Mouse (Mus musculus) heart, embryonic 10.5 days (tissue): ENCODE data around the gene Ghdc. TPM values are rescaled to one million over a fixed set of nuclear protein-coding genes. Genes with fewer than 3 reads are reported as not detected.
A peak's percentile ranks its signal among the peaks of the same experiment; 100 is the strongest.
"Not testable (repeated sequence)": the region's sequence is repeated elsewhere in the genome, so short reads cannot be mapped to it uniquely, and the experiment has no call there.

Experiments used
- DNase-seq: peaks from one replicate; pipeline ENCODE4 v3.0.0-alpha.2; 2017; ENCODE audit warnings: low spot score
- H3K27ac ChIP-seq: fragments of 300-500 bp; sonication (generic); 2 replicates; pipeline ENCODE4 v1.5.1; 2016; ENCODE audit warnings: mild to moderate bottlenecking
- H3K27me3 ChIP-seq: fragments of 300-500 bp; sonication (generic); 2 replicates; pipeline ENCODE4 v1.6.1; 2016; ENCODE audit warnings: mild to moderate bottlenecking; ENCODE audit not compliant: poor library complexity, insufficient read depth, severe bottlenecking
- H3K36me3 ChIP-seq: fragments of 300-500 bp; sonication (generic); 2 replicates; pipeline ENCODE4 v1.6.1; 2016; ENCODE audit warnings: mild to moderate bottlenecking, moderate library complexity
- H3K4me1 ChIP-seq: fragments of 300-500 bp; sonication (generic); 2 replicates; pipeline ENCODE4 v1.6.1; 2016; ENCODE audit warnings: mild to moderate bottlenecking
- H3K4me3 ChIP-seq: fragments of 300-500 bp; sonication (generic); 2 replicates; pipeline ENCODE4 v1.5.1; 2016; ENCODE audit warnings: mild to moderate bottlenecking, moderate library complexity
- H3K9me3 ChIP-seq: fragments of 300-500 bp; sonication (generic); 2 replicates; pipeline ENCODE4 v1.6.1; 2016; ENCODE audit warnings: mild to moderate bottlenecking, moderate library complexity
- WGBS: fragments of 180-500 bp; shearing (Covaris S2); methylation state at CpG from one replicate; pipeline ENCODE4 v1.1.7; 2016; 5-methylcytosine and 5-hydroxymethylcytosine counted together
- polyA plus RNA-seq: library from polyadenylated mRNA; unstranded; fragments of >200 nt; fragmentation: Nextera tagmentation; extraction: Ambion mirVana; gene quantifications from 2 replicates; pipeline ENCODE4 v1.2.1, GENCODE M21; 2016

The Ghdc gene
- polyA plus RNA-seq, 1 experiment from 2014 or later: 4.8 TPM

DNA sequence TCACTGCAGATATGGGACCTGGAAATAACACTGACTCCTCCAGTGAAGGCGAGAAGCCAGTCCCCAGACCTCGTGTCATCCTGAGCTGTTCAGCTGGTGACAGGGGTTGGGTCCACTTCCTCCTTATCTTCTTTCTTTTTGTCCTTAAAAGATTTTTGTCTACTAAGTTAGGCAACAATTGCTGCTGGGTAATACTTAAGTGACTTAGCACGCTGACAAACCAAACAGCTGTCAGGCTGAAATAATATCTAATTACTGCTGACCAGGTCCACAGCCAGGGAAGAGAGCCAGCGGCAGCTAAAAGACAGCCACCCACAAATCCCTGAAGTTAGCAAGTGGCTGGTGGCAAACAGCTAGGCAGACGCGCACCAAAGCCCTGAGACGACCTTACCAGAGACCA lies 34.8 kb upstream of the Ghdc start:
- Histone ChIP-seq H3K4me1 (peaks cover 30% of the 10 kb centered on the region), H3K4me3 (no peak overlapping the region; the same call in 1 of the 2 replicates), H3K36me3 (peaks cover 56% of the 10 kb centered on the region), H3K9me3 (peaks cover 5% of the 10 kb centered on the region; the same call in 1 of the 2 replicates), H3K27me3 (no peaks in the 10 kb centered on the region), H3K27ac (peak overlapping the region; percentile 71; the same call in 1 of the 2 replicates)
- DNase-seq: no peak
- 36% methylated on average over 7 of the region's 7 CpGs for WGBS

DNA sequence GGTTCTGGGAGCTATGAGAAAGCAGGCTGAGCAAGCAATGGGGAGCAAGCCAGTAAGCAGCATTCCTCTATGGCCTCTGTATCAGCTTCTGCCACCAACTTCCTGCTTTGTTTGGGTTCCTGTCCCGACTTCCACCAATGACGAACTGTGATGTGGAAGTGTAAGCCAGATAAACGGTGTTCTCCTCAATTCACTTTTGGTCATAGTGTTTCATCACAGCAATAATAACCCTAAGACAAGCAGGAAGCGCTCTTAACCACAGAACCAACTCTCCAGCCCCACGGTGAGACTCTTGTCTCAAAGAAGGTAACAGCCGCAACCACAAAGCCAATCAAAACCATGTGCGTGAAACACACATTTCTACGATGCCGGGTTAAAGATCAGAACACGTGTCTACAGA lies 33.7 kb upstream of the Ghdc start:
- Histone ChIP-seq H3K4me3 (no peak overlapping the region), H3K9me3 (peaks cover 5% of the 10 kb centered on the region; the same call in 1 of the 2 replicates), H3K36me3 (peaks cover 66% of the 10 kb centered on the region), H3K4me1 (peaks cover 31% of the 10 kb centered on the region), H3K27ac (no peak overlapping the region), H3K27me3 (no peaks in the 10 kb centered on the region)
- WGBS: 95% methylated on average over 10 of the region's 10 CpGs
- DNase-seq: no peak

DNA sequence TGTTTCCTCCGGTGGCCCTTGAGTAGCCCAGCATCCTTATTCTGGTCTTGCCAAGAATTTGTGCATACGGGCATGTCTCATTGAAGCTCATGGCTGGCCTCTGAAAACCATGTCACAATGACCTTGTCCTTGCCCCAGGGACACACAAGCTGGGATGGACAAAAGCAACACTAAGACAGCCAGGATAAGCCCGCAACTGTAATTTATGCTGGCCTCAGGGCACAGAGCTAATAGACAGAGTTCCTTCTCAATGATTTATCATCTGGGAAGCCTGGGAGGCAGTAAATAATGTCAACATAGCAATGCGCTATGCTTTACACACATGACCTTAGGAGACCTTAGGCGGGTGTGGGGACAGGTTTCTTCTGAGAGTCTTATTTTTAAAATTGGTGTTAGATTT lies 28.7 kb upstream of the Ghdc start:
- no peaks in the 10 kb centered on the region for H3K27me3 ChIP-seq
- no peak overlapping the region for H3K4me3 ChIP-seq
- peaks cover 4% of the 10 kb centered on the region; the same call in 1 of the 2 replicates for H3K9me3 ChIP-seq
- H3K27ac ChIP-seq: no peak overlapping the region
- 0 out of 2 replicates have a peak, but pooled peaks cover 7% of the 10 kb centered on the region for H3K4me1 ChIP-seq
- DNase-seq: no peak
- H3K36me3 ChIP-seq: peaks cover 79% of the 10 kb centered on the region
- 88% methylated on average over 5 of the region's 5 CpGs for WGBS

DNA sequence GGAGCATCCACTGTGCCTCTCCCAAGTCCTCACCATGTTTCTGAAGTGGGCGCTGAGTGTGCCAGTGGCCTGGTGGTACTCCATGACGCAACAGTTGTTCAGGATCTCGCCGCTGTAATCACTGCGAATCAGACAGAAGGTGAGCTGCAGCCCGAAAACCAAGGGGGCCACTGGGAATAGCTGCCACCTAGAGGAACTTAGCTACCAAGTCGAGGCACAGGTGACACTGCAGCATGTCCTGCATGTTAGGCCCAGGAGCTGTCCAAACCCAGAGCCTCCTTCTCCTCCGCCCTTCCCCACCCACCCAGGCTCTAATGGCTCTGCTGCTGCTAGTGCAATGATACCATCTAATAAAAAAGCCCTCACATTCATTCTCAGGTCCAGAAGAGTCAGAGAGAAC lies 25.8 kb upstream of the Ghdc start:
- Histone ChIP-seq H3K4me3 (no peak overlapping the region), H3K9me3 (no peaks in the 10 kb centered on the region), H3K4me1 (0 out of 2 replicates have a peak, but pooled peaks cover 7% of the 10 kb centered on the region), H3K27me3 (no peaks in the 10 kb centered on the region), H3K36me3 (peaks cover 71% of the 10 kb centered on the region), H3K27ac (no peak overlapping the region)
- 66% methylated on average over 8 of the region's 8 CpGs for WGBS
- DNase-seq: no peak

DNA sequence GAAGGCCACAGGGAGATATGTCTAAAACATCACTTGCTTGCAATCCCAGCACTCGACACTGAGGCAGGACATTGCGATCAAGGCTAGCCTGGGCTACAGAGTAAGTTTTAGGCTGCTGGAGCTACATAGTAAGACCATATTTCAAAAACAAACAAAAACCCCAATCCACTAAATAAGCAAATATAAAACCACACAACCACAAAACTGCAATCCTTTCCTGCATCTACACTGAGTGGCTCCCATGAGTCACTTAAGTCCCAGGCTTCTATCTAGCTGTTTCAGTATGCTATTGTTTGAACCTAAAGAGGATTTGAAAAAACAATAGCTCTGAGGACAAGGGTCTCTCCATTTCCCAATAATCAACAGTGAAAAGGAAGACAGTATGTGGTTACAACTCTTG lies 24.6 kb upstream of the Ghdc start:
- peaks cover 72% of the 10 kb centered on the region for H3K36me3 ChIP-seq
- DNase-seq: no peak
- WGBS: 97% methylated on average over 2 of the region's 2 CpGs

DNA sequence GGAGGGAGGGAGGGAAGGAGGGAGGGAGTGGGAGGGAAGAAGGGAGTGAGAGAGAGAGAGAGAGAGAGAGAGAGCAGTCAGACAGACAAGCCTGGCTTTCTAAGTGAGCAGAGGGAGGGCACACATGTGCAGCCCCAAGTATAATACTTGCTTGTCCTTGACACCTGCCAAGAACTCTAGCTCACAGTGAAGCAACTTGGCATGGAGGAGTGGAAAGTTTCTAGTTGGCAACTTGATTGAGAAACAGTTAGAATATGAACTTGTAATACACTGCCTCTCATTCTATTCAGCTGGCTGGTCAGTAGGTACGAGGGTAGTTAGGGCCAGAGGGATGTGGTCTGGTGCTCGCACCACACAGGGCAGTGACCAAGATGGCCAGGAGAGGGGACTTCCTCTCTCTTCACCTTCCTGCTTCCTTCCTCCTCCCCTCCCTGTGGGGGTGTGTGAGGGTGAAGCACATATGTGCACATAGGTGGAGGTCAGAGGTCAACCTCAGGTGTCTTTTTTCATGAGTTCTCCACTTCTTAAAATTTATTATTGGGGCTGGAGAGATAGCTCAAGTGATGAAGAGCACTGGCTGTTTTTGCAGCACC lies 20.8 kb upstream of the Ghdc start:
- Histone ChIP-seq H3K27ac (no peak overlapping the region), H3K27me3 (no peaks in the 10 kb centered on the region), H3K4me1 (no peaks in the 10 kb centered on the region), H3K4me3 (no peak overlapping the region), H3K36me3 (peaks cover 81% of the 10 kb centered on the region), H3K9me3 (no peaks in the 10 kb centered on the region)
- no peak for DNase-seq
- 84% methylated on average over 2 of the region's 2 CpGs for WGBS

More for the DNA sequence above, 24.6 kb upstream of the Ghdc start:
- H3K27me3 ChIP-seq: no peaks in the 10 kb centered on the region
- no peaks in the 10 kb centered on the region for H3K9me3 ChIP-seq
- no peak overlapping the region for H3K4me3 ChIP-seq
- H3K27ac ChIP-seq: no peak overlapping the region
- 0 out of 2 replicates have a peak, but pooled peaks cover 7% of the 10 kb centered on the region for H3K4me1 ChIP-seq

DNA sequence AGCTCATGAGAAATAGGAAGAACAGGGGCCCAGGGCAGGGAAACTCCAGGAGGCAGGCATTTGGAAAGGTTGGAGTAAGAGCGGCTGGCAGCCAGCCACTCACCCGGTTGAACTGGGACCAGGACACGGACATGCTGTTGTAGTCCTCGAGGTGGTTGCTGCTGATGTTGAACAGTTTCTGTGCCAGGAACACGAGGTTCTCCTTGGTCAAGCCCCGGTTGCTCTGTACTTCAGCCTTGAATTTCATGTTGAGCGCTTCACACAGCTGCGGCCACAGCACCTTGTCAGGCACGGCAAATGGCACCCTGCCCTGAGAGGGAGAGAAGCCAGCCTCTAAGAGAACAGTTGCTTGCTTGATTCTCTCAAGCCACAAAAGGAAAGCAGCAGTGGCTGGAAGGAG lies 19.9 kb upstream of the Ghdc start:
- not testable (repeated sequence) for H3K4me3 ChIP-seq, DNase-seq, H3K27ac ChIP-seq, H3K9me3 ChIP-seq, H3K27me3 ChIP-seq, H3K4me1 ChIP-seq
- WGBS: 82% methylated on average over 9 of the region's 9 CpGs
- peaks cover 82% of the 10 kb centered on the region for H3K36me3 ChIP-seq

DNA sequence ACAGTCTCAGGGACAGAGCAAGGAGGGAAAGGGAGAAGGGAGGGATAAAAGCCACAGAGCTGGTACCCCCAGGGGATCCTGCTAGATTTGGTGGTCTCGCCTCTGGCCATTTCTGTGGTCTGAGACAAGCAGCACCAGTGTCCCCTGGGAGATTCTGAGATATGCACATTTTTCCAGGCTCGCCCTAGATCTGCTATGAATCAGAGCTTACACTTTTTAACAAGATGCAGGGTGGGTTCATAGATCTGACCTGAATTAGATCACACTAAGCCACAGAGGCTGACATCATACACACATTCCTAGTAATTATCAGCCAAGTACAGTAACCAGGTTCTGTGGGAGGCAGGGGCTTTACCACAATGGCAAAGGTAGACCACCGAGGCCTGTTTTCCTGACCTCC lies 18.9 kb upstream of the Ghdc start:
- H3K27ac ChIP-seq: no peak overlapping the region
- no peak for DNase-seq
- H3K4me1 ChIP-seq: no peaks in the 10 kb centered on the region
- no peaks in the 10 kb centered on the region for H3K9me3 ChIP-seq
- H3K4me3 ChIP-seq: no peak overlapping the region
- no peaks in the 10 kb centered on the region for H3K27me3 ChIP-seq
- WGBS: 82% methylated on average over 3 of the region's 3 CpGs
- peaks cover 89% of the 10 kb centered on the region for H3K36me3 ChIP-seq

DNA sequence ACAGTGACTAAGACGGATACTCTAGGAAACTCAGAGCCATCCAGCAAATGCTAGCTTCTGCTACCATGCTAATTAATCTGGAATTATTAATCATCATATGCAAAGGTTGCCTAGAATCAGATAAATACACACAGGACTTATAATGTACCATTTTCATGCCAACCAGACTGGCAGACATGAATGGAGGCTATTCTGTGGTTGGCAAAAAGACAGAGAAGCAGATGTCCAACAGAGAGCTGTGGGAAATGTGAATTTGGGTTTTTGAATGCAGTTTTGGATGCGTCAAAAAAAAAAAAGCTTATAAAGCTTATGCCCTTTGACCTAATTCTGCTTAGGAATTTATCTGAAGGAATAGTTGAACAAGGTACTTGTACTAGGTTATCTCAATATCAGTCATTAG lies 15.0 kb upstream of the Ghdc start:
- Histone ChIP-seq H3K27ac (no peak overlapping the region), H3K4me1 (peaks cover 12% of the 10 kb centered on the region; the same call in 1 of the 2 replicates), H3K36me3 (peaks cover 90% of the 10 kb centered on the region), H3K9me3 (no peaks in the 10 kb centered on the region), H3K4me3 (no peak overlapping the region), H3K27me3 (no peaks in the 10 kb centered on the region)
- DNase-seq: no peak
- WGBS: 95% methylated on average over 2 of the region's 2 CpGs

DNA sequence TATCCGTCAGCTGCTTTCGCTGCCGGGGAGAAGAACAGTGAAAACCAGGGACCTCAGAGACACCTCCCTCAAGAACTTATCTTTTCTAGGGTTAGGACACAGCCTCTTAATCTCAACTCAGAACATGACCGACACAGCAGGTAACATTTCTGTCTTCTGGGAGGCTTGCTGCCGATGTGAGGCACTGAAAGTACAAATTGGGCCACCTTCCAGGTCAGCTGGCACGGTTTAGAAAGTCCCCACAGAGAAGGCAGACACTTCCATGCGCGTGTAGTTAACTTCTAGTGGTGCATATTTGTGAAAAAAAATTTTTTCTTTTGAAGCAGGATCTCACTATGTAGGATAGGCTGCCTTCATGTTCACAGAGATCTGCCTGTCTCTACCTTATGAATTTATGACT lies 13.5 kb upstream of the Ghdc start:
- H3K9me3 ChIP-seq: no peaks in the 10 kb centered on the region
- H3K4me1 ChIP-seq: peaks cover 12% of the 10 kb centered on the region; the same call in 1 of the 2 replicates
- H3K36me3 ChIP-seq: peaks cover 86% of the 10 kb centered on the region
- no peaks in the 10 kb centered on the region for H3K27me3 ChIP-seq
- no peak for DNase-seq
- no peak overlapping the region for H3K4me3 ChIP-seq
- WGBS: 84% methylated on average over 8 of the region's 8 CpGs
- H3K27ac ChIP-seq: no peak overlapping the region

DNA sequence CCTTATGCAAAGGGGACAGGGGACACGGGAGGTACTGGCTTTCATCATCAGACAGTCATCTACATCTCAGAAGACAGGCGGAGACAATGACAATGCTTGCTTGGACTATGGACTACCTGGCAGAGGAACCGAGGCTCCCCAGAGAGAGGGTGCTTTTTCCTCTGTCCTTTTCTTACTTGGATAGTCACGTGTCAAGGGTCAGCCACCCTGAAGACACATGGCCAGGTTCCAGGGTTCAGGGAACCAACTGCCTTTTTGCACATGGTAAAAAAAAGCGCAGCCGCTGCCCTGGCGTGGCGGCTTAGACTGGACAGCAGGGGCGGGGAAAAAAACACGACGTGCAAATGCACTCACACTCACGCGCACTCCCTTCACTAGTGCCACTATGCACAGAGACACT lies 11.8 kb upstream of the Ghdc start:
- no peaks in the 10 kb centered on the region for H3K27me3 ChIP-seq
- WGBS: 81% methylated on average over 13 of the region's 13 CpGs

DNA sequence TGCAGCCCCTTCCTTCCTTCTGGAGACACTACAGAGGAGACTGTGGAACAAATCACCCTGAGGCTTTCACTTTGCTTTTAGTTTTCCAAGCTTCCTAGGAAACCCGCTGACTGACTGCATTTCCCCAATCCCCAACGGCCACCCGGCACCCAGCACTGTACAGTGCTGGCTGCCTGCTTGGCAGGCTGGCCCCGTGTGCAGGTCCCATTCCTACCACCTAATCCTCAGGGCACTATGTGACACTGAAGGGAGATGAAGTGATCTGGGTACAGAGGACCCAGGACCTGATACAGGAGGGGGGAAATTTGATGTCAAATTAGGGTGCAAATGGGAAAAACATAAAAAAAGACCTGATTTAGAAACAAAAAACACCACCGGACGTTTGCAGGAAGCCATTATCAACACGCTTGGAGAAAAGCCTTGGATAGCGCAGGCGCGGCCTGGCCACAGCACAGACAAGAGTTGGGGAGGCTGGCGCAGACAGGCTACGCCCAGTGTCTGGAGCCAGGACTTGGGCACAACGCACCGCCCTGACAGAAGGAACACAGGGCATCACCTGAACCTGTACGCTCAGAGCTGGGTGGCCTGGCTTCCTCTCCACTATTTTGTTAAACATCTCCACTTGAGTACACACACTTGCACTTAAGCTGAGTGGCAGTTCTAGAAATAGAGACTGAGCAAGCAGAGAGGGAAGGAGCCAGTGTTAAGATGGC lies 11.2 kb upstream of the Ghdc start:
- peaks cover 12% of the 10 kb centered on the region; the same call in 1 of the 2 replicates for H3K4me1 ChIP-seq
- H3K36me3 ChIP-seq: peaks cover 72% of the 10 kb centered on the region
- no peaks in the 10 kb centered on the region for H3K9me3 ChIP-seq
- no peak for DNase-seq
- H3K4me3 ChIP-seq: no peak overlapping the region
- 71% methylated on average over 15 of the region's 15 CpGs for whole genome bisulfite sequencing
- peak overlapping the region; percentile 29; the same call in 1 of the 2 replicates for H3K27ac ChIP-seq
- H3K27me3 ChIP-seq: no peaks in the 10 kb centered on the region

More for the DNA sequence above, 11.8 kb upstream of the Ghdc start:
- Histone ChIP-seq H3K36me3 (peaks cover 78% of the 10 kb centered on the region), H3K27ac (peak overlapping the region; percentile 29; the same call in 1 of the 2 replicates), H3K4me3 (no peak overlapping the region), H3K9me3 (no peaks in the 10 kb centered on the region), H3K4me1 (peaks cover 12% of the 10 kb centered on the region; the same call in 1 of the 2 replicates)
- no peak for DNase-seq

DNA sequence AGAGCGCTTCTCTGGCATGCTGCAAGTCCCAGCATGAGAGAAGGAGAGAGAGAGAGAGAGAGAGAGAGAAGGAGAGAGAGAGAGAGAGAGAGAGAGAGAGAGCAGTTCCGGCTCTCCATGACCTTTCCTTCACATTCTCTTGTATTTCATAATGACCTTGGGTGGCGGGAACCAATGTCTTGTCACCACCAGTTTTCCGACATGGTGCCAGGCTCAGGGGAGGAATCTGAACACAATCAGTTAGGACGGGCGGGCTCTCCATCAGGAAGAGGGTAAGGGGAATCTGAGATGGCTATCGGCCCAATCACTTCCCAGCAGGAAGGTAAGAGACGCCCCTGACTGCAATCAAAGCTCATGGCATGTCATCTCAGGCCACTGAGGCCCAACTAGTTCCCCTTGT lies 9.5 kb upstream of the Ghdc start:
- no peak overlapping the region for H3K4me3 ChIP-seq
- peaks cover 12% of the 10 kb centered on the region; the same call in 1 of the 2 replicates for H3K4me1 ChIP-seq
- no peaks in the 10 kb centered on the region for H3K27me3 ChIP-seq
- WGBS: 73% methylated on average over 8 of the region's 8 CpGs
- H3K9me3 ChIP-seq: no peaks in the 10 kb centered on the region
- peaks cover 55% of the 10 kb centered on the region for H3K36me3 ChIP-seq
- DNase-seq: no peak
- no peak overlapping the region for H3K27ac ChIP-seq
